Mouse (Mus musculus) megakaryocyte-erythroid progenitor cell, adult 5-6 weeks (primary cell): ENCODE measurements around the gene Ccdc96. TPM values are rescaled to one million over a fixed set of nuclear protein-coding genes. Genes with fewer than 3 reads are reported as not detected.

ENCODE experiments used
- ATAC-seq: replicated peaks from 2 replicates; pipeline ENCODE4 v1.8.0; 2016; ENCODE audit warnings: mild to moderate bottlenecking, inconsistent platforms; ENCODE audit not compliant: severe bottlenecking, poor library complexity, low FRiP score, low TSS enrichment
- total RNA-seq, 2 experiments: library from RNA; stranded (forward) in 1 of 2; stranded (reverse) in 1 of 2; fragments of 200-1000, 215-1000 nt in 1 of 2; fragments of >200 nt in 1 of 2; fragmentation: Nextera tagmentation in 1 of 2; gene quantifications; 2 replicates each; pipeline ENCODE4 v1.2.3; 2014 to 2017

The Ccdc96 gene
- 0.50 TPM in 1 of 2 replicates, not detected in the other for total RNA-seq (2014; fragmentation: Nextera tagmentation)
- 0.19 and 1.2 TPM in 2 replicates for total RNA-seq (2017)

DNA sequence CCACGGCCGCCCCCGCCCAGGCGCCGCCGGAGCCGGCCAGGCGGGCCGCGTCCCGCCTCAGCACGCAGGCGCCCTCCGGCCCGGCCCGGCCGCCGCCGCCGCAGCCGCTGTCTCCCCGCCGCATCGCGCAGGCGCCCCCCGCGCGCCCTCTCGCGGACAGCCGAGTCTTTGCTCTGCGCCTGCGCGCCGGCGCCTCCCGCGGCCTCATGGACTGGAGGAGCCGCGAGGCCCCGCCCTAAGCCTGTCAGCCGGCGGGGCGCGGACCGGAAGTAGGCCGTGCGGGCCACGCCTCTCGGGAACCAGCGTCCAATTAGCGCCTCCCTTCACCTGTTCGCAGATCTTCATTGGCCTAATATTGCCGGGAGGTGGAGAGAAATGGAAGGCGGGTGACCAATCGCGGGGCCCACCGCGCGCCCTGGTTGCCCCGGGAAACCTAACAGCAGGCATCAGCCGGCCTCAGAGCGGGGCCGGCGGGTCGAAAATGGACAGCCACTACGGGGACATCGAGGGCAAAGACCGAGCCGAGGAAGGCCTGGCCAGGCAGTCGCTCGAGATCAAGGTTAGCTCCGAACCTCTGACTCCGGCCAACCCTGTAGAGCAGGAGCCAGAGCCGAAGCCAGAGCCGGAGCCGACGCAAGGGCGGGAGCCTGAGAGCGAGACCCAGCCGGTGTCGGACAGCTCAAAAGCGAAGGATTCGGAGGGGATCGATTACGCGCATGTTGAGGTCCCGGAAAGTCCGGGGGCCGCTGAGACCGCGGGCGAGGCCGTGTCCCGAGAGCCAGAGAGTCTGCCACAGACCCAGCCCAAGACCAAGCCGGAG, at the start of gene Ccdc96, which contains the start of gene Tada2b:
TSS of gene Ccdc96 (plus strand) at position 418 of the 820 bp plus-strand sequence.
TSS of gene Tada2b (minus strand) at position 115 of the 820 bp plus-strand sequence.
- peak; percentile 93 for ATAC-seq

- no peak for ATAC-seq
Measured at GRCm38 (mm10) chr5:36436858-36437257, 47.5 kb upstream of the Ccdc96 start.

- ATAC-seq = no peak
Measured at GRCm38 (mm10) chr5:36440741-36441140, 43.6 kb upstream of the Ccdc96 start.

DNA sequence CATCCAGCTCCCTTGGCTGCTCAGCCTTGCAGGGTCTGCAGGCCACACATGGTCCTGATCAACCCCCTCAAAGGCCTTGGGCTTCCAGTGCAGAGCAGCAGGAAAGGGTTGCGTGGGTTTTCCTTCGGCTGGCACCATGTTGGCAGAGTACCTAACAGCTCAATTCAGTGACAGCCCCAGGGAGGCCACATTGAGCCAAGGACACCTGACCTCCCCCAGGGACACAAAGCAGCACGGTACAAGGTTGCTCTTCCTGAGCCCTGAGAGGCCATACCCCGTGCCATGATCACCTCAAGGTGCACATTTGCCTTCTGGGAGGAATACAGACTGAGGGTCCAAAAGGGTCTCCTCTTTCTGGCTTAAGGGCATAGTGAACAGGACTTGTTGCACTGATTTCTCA, 39.8 kb upstream of the Ccdc96 start:
- no peak for ATAC-seq

DNA sequence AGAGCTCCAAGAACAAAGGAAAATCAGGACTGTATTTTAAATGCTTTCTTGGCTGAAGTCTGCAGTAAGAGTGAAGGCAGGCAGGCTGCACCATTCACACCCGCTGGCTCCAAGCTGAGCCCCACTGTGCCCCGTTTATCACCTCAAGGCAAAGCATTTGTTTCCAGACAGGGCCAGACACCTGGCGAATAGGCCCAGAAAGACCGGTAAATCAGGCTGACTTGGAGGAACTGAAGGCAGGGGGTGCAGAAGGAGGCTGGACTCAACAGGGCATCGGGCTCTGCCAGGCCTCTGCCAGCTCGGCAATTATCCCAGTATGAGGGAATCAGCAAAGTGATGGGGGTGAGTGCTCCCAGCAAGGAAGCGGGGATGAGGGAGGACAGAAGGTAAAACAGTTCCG, 39.4 kb upstream of the Ccdc96 start:
- no peak for ATAC-seq

GRCm38 (mm10) chr5:36446166-36446890, 38.1 kb upstream of the Ccdc96 start:
- no peak for ATAC-seq

DNA sequence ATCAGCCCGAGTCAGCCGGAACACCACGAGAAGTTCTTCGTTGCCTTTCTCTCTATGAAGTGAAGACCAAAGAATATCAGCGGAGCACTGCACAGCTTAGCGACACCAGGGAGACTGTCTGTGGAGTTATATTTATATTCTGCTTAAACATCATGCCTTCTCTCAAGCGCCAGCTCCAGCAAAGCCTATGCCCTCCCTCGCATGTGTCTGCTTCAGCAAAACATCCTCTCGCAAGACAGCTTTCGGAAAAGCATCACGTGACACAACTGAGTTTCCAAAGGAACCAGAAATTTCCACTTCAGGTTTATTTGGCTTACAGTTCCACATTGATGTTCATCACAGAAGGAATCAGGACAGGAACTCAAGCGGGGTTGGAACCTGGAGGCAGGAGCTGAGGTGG, 36.5 kb upstream of the Ccdc96 start:
- no peak for ATAC-seq

- no peak for ATAC-seq
Measured at GRCm38 (mm10) chr5:36449710-36450358, 34.6 kb upstream of the Ccdc96 start.

DNA sequence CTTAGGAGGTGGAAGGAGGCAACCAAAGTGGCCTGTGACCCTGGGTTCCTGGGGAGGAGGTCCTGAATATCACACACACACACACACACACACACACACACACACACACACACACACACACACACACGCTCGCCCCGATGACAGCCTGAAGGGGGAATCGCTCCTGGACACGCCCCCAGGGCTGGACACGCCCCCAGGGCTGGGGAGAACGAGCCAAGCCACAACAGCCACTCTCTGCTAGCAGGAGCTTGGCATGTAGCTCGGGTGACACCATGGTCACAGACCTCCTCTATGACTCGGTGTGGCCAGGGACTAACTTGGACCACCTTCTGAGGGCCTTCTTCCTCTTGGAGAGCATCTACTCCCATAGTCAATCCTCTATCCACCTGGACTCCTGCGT, 33.3 kb upstream of the Ccdc96 start:
- peak; percentile 72 for ATAC-seq

- ATAC-seq = no peak
Measured at GRCm38 (mm10) chr5:36451872-36452389, 32.5 kb upstream of the Ccdc96 start.

DNA sequence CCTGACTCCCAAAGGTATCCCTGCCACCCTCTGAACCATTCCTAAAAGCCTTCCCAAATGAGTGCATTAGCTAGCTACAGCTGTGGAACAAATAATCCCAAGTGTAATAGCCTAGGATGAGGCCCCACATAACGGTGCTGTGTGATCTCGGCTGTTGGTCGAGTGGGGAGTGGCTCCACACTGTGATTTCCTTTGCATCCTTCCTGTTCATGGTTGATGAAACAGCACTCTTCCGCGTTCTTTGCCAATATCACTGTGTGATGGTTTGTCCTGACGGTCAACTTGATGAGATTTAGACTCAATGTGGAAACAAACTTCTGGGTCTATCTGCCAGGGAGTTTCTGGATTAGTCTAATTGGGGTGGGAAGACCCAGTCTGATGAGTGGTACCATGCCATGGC, 31.6 kb upstream of the Ccdc96 start:
- ATAC-seq = no peak

- no peak for ATAC-seq
Measured at GRCm38 (mm10) chr5:36457706-36458105, 26.7 kb upstream of the Ccdc96 start.

- peak; percentile 30; the same call in 1 of the 2 replicates for ATAC-seq
Measured at GRCm38 (mm10) chr5:36458926-36459325, 25.5 kb upstream of the Ccdc96 start.

GRCm38 (mm10) chr5:36460712-36461111, 23.7 kb upstream of the Ccdc96 start:
- ATAC-seq = no peak

DNA sequence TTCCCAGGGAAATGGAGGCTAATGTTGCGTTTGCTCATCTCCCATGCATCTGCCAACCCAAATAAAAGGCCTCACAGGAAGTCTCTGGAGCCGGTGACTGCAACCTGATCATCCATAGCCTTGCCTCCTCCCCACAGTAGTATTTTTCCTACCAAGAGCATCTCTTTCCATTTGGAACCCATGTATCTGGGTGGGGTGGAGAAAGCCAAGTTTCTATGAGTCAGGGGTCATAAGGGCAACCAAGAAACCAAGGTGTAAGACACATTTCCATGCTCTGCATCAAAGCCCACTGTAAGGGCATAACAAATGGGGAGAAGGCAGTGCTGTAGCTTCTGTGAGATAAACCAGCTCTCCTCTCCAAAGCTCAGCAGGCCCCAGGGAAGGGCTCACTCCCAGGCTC, 23.2 kb upstream of the Ccdc96 start:
- no peak for ATAC-seq

DNA sequence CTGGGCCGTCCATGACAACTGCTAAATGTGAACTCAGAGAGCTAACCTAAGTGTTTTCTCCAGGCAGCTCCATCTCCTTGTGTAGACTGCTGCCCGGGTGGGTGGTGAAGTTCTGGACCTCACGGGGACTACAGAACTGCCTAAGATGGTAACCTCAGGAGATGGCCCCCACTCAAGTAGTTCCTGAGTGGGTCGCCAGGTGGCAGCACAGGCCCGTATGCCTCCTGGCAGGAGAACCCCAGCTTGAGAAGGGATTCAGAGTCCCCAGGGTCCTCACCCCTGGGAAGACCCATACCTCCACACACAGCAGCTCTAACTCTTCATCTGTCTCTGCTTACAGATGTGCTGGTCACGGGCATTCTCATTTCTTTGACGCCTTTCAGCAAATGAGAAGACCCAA, 21.6 kb upstream of the Ccdc96 start:
- peak; percentile 46 for ATAC-seq

DNA sequence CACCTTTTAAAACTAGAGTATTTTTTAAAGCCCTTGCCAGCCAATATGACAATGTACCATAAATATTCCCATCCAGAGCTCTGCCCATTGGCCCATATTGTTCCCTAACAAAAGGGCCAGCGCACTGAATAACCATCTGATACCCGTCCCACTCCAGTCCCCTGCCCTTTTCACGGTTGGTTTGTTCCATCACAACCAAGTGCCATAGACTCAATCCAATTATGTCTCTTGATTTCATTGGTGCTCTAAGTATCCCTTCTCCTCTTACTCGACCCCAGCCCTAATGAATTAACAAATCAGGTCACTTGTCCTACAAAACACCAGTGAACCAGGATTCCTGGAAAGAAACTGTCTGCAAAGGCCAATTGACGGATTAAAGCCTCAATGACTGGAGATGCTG, 21.0 kb upstream of the Ccdc96 start:
- no peak for ATAC-seq

GRCm38 (mm10) chr5:36464709-36465661, 19.4 kb upstream of the Ccdc96 start, which contains the start of gene Grpel1:
TSS of gene Grpel1 (plus strand) at chr5:36464998.
- peak; percentile 96 for ATAC-seq

GRCm38 (mm10) chr5:36465889-36466288, 18.5 kb upstream of the Ccdc96 start:
- ATAC-seq = no peak
